Mouse (Mus musculus) liver, postnatal 0 days (tissue): ENCODE results near the gene Gm14698.

Experiments used
- CTCF ChIP-seq: sonication (generic); IDR thresholded peaks from 2 replicates; pipeline ENCODE4 v1.5.1; 2016; ENCODE audit warnings: antibody characterized with exemption, low read depth
- EP300 ChIP-seq: IDR thresholded peaks from 2 replicates; pipeline ENCODE4 v1.6.1; 2016; ENCODE audit warnings: antibody characterized with exemption, low read depth, mild to moderate bottlenecking

GRCm38 (mm10) chrX:68839548-68840444 lies 18.9 kb downstream of the Gm14698 start:
- TF ChIP-seq CTCF (peak; percentile 44), EP300 (no peak)
